Mouse (Mus musculus): ENCODE measurements at regions not wholly inside any gene's neighbourhood (a gene's known extent, or its start where the extent isn't known, plus 50 kb on each side); places are given as distances from the start of the nearest gene placed in this dataset.
"Not testable (repeated sequence)": the region's sequence is repeated elsewhere in the genome, so short reads cannot be mapped to it uniquely, and the experiment has no call there.

- DNase-seq: no peak
Measured at GRCm38 (mm10) chr14:66584699-66585098, 575.7 kb upstream of the Gulo start.

- no peak for DNase-seq
Measured at GRCm38 (mm10) chr14:66579904-66580492, 571.0 kb upstream of the Gulo start.

- no peak for DNase-seq
Measured at GRCm38 (mm10) chr14:66566600-66566999, 557.6 kb upstream of the Gulo start.

GRCm38 (mm10) chr14:66562744-66563143, 553.7 kb upstream of the Gulo start:
- no peak for DNase-seq

- no peak for DNase-seq
Measured at GRCm38 (mm10) chr14:66561715-66562114, 552.7 kb upstream of the Gulo start.

- no peak for DNase-seq
Measured at GRCm38 (mm10) chr14:66561042-66561590, 552.1 kb upstream of the Gulo start.

- DNase-seq: no peak
Measured at GRCm38 (mm10) chr14:66558393-66558792, 549.4 kb upstream of the Gulo start.

GRCm38 (mm10) chr14:66557631-66558030, 548.6 kb upstream of the Gulo start:
- no peak for DNase-seq

- no peak for DNase-seq
Measured at GRCm38 (mm10) chr14:66538498-66538897, 529.5 kb upstream of the Gulo start.

GRCm38 (mm10) chr14:66534671-66535070, 525.7 kb upstream of the Gulo start:
- no peak for DNase-seq

GRCm38 (mm10) chr14:66528135-66528534, 519.1 kb upstream of the Gulo start:
- no peak for DNase-seq

GRCm38 (mm10) chr14:66527061-66527460, 518.1 kb upstream of the Gulo start:
- no peak for DNase-seq

GRCm38 (mm10) chr14:66522856-66523400, 513.9 kb upstream of the Gulo start:
- DNase-seq: peak; percentile 1

- no peak for DNase-seq
Measured at GRCm38 (mm10) chr14:66521836-66522629, 513.0 kb upstream of the Gulo start.

GRCm38 (mm10) chr14:66516770-66517169, 507.8 kb upstream of the Gulo start:
- no peak for DNase-seq

GRCm38 (mm10) chr14:66510750-66511149, 501.7 kb upstream of the Gulo start:
- DNase-seq: no peak

- DNase-seq: no peak
Measured at GRCm38 (mm10) chr14:66510218-66510617, 501.2 kb upstream of the Gulo start.

GRCm38 (mm10) chr14:66509706-66510105, 500.7 kb upstream of the Gulo start:
- no peak for DNase-seq

GRCm38 (mm10) chr14:66501995-66502394, 493.0 kb upstream of the Gulo start:
- DNase-seq: no peak

- peak; percentile 2 for DNase-seq
Measured at GRCm38 (mm10) chr14:66499896-66500295, 490.9 kb upstream of the Gulo start.

GRCm38 (mm10) chr14:66495146-66495545, 486.1 kb upstream of the Gulo start:
- no peak for DNase-seq

- peak; percentile 5 for DNase-seq
Measured at GRCm38 (mm10) chr14:66494518-66494923, 485.5 kb upstream of the Gulo start.

- DNase-seq: no peak
Measured at GRCm38 (mm10) chr14:66493691-66494121, 484.7 kb upstream of the Gulo start.

GRCm38 (mm10) chr14:66484751-66485150, 475.7 kb upstream of the Gulo start:
- not testable (repeated sequence) for DNase-seq
